Mouse (Mus musculus) inflammation-experienced regulatory T-cells, adult 16 weeks (primary cell): ENCODE measurements around the gene Wdr6. TPM values are rescaled to one million over a fixed set of nuclear protein-coding genes. Genes with fewer than 3 reads are reported as not detected.

Source experiments
- polyA plus RNA-seq: library from polyadenylated mRNA; unstranded; fragments of 100-300 nt; shearing (Covaris generic); gene quantifications from one replicate; pipeline ENCODE4 v1.2.1, GENCODE M21; 2017

The Wdr6 gene
- 105 TPM for polyA plus RNA-seq

DNA sequence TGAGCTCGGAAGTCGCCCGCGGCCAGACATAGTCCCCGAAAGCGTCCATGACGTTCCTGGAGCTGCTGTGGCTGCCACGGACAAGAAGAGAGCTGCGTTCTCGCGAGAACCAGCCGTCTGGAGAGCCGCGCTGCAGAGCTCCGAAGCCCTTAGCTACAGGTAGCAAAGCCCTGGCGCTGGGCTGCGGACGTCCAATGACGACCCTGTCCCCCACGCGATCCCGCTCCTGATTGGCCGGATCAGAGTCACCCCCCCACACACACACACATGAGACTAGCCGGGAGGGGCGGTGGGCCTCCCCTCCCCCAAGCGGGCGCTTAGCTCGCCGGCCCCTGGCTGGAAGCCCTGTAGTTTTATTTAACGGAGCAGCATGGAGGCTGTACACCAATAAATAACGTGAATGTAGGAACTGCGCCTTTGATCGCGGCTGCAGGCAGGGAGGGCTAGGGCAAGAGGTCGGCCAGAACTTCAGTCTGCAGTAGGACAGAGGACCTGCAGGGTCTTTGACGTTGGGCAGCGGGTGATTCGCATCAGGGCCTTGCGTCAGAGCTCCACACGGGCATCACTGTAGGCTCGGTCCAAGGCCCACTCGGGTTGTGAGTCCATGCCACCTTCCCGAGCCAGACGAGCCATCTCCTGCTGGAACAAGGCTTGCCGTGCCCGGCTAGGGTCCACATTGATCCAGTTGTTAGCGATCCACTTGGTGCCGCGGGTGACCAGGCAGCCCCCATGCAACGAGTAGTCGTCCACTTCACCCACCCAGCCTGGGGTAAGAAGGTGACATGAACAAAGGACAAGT lies at the start of gene Wdr6:
Gene Wdr6 (minus strand): TSS at position 195 of the 799 bp plus-strand sequence.

DNA sequence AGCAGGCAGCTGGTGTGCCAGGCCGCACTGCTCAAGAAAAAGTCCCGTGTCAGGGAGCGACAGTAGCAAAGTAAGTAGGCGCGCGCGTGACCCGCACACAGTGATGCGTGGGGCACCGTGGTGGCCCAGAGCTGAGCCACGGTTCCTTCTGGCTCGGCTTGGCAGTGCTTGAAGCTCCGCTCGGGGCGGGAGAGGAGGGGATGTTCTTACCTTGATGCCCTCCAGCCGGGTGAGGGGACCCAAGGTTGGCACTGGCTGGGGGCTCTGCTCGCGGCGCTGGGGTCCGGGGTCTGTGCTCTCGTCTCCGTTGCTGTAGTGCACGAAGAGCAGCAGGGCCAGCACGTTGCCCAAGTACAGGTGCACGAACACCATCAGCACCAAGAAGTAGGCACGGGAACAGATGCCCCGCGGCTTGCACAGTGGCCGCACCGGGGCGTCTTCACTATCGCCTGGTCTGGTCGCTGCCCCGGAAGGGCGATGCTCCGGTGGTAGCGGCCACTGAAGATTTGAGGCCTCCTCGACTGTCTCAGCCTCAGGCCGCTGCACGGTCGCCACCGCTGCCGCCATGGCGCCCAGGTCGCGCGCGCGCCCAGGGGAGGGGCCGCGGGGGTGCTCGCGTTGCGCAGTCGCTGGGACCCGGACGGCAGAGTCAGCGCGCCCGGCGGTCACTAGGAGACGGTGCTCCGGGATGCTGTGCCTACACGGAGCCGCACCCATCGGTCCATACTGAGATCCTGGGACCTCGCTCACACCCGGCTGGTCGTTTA lies 18.6 kb upstream of the Wdr6 start, which contains the start of gene P4htm:
Gene P4htm (minus strand): TSS at position 670 of the 767 bp plus-strand sequence.

DNA sequence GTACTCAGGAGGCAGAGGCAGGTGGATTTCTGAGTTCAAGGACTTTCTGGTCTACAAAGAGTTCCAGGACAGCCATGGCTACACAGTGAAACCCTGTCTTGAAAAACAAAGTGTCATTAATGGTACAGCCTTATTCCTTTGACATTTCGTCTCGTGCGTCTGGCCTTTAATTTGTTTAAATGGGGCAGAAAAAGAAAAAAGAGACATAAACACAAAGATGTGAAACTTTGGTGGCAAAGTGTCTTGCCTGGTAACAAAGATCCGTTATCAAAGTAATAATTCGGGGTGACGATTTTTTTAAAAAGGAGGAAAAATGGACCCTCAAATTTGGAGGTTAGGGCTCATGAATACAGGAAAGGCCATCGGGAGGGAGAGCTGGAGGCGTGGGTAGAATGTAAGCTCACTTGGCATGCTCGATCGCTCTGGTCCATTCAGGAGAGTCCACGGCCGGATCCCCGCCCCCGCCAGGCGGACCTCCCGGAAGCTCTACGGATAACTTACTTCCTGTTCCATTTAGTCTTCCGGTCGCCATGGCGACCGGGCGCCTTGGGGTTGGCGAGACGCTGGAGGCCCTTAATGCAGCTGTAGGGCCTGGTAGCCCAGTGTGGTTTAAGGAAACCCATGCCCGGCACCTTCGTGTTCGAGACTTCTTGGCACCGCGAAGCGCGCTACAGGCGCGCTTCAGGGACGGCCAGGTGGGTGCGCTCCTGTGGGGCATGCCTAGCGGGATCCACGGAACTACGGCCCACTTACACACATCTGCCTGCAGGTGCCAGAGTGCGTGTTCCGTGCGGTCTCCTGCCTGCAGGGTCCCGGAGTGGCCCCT lies 8.9 kb downstream of the Wdr6 start, which contains the start of gene Dalrd3:
Gene Dalrd3 (plus strand): TSS at position 506 of the 826 bp plus-strand sequence.

DNA sequence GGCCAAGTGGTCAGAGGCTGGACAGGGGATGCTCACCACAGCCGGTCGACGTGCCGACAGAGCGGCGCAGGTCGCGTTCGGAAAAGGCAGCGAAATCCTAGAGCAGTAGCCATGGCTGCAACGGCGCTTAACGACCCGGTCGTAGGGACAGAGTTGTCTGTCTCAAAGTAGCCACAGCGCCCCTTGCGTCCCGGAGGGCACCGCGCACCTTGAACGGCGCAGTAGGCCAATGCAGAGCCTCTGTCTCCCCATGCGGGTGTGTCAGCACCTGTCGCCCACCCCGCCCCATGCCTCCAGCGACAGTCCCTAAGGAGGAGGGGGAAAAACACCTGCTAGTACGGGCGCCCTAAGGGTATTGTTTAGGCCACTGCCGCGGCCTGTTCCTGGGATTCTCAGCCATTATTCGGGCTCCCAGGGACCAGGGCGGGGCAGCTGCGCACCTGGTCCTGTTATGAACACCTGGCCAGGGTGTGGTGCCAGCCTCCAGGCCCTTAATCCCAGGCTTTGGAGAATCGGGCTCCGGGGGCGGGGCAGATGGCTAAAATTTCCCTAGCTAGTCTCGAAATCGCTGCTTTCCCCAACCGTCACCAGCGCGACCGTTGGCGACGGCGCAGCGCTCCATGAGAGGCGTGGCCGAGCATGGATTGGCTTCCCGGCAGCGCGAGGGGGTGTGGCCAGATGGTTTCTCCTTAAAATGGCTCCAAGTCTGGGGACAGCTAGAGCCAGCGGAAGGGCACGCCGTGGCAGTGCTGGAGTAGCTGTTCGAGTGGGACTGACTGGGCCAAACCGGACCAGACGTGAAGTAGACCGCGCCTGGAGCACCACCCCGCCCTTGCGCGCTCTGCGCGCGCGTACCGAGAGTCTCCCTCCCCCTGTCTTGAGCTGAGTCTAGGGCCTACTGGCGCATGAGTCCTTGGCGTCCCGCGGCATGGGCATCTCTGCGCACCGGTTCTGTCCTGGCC lies 11.4 kb downstream of the Wdr6 start, which contains the start of gene Ndufaf3:
Gene Ndufaf3 (minus strand): TSS at position 620 of the 962 bp plus-strand sequence.

DNA sequence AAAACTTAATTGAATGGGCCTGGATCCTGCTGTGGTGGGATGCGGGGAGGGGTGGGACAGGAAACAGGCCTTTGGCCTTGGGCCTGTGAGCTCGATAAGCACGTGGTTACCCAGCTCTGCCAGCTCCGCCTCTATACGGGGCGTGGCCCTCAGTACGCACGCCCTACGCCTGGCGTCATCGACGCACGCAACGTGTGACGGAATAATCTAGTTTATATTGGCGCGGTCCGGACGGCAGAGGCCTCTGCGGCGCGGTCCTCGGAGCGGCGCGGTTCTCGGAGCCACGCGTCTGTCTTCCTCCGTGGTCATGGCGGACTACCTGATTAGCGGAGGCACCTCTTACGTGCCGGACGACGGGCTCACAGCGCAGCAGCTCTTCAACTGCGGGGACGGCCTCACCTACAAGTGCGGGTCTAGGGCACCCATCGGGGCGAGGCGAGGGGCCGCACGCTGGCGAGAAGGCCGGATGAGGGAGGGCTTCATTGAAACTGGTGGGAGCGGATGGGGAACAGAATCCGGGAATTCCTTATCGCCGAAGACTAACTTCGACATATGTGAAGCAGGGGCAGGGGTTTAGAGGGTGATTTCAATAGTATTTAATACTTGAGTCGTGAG lies 18.2 kb downstream of the Wdr6 start, which contains the start of gene Impdh2:
Gene Impdh2 (plus strand): TSS at position 60 of the 615 bp plus-strand sequence.

Other genes starting within 250 kb of the Wdr6 start
- gene Gpx1, start 239.8 kb downstream of the Wdr6 start, polyA plus RNA-seq: 707 TPM
- 171 TPM for gene Usp4, start 230.9 kb downstream of the Wdr6 start, polyA plus RNA-seq
- 2.0 TPM for gene 1700102P08Rik, start 185.9 kb downstream of the Wdr6 start, polyA plus RNA-seq
- not detected for gene Ccdc36, start 150.3 kb downstream of the Wdr6 start, polyA plus RNA-seq
- gene BC048562, start 142.3 kb downstream of the Wdr6 start, polyA plus RNA-seq: not detected
- 56.3 TPM for gene Ccdc71, start 118.2 kb downstream of the Wdr6 start, polyA plus RNA-seq
- 5.8 TPM for gene Klhdc8b, start 117.2 kb downstream of the Wdr6 start, polyA plus RNA-seq
- gene Lamb2, start 99.0 kb downstream of the Wdr6 start, polyA plus RNA-seq: 0.44 TPM
- 185 TPM for gene Usp19, start 88.1 kb downstream of the Wdr6 start, polyA plus RNA-seq
- gene Qars, start 71.0 kb downstream of the Wdr6 start, polyA plus RNA-seq: 106 TPM
- 160 TPM for gene Qrich1, start 61.9 kb downstream of the Wdr6 start, polyA plus RNA-seq
- 107 TPM for gene Impdh2, start 18.5 kb downstream of the Wdr6 start, polyA plus RNA-seq
- gene Ndufaf3, start 11.3 kb downstream of the Wdr6 start, polyA plus RNA-seq: 73.7 TPM
- 150 TPM for gene Dalrd3, start 8.9 kb downstream of the Wdr6 start, polyA plus RNA-seq
- 21.6 TPM for gene P4htm, start 18.9 kb upstream of the Wdr6 start, polyA plus RNA-seq
- gene Arih2, start 70.6 kb upstream of the Wdr6 start, polyA plus RNA-seq: 96.5 TPM
- gene Slc25a20, start 83.3 kb upstream of the Wdr6 start, polyA plus RNA-seq: 55.1 TPM
- gene Prkar2a, start 110.6 kb upstream of the Wdr6 start, polyA plus RNA-seq: 3.0 TPM
- gene Ip6k2, start 205.1 kb upstream of the Wdr6 start, polyA plus RNA-seq: 15.2 TPM
- 7.7 TPM for gene Nckipsd, start 229.6 kb upstream of the Wdr6 start, polyA plus RNA-seq
- gene Celsr3, start 247.6 kb upstream of the Wdr6 start, polyA plus RNA-seq: not detected